Mouse (Mus musculus) lung, adult 2 months (tissue): ENCODE data around the gene Med1.

Experiments used
- CTCF ChIP-seq: fragments of 200-500 bp; IDR thresholded peaks from 2 replicates; pipeline ENCODE4 v1.5.1; 2011; ENCODE audit warnings: mild to moderate bottlenecking, low read length, control low read depth; ENCODE audit not compliant: insufficient read depth
- POLR2A ChIP-seq: fragments of 200-500 bp; IDR thresholded peaks from 2 replicates; pipeline ENCODE4 v1.6.1; 2011; ENCODE audit warnings: low read depth, mild to moderate bottlenecking, control low read depth, low read length, borderline replicate concordance; ENCODE audit errors: extremely low read depth

DNA sequence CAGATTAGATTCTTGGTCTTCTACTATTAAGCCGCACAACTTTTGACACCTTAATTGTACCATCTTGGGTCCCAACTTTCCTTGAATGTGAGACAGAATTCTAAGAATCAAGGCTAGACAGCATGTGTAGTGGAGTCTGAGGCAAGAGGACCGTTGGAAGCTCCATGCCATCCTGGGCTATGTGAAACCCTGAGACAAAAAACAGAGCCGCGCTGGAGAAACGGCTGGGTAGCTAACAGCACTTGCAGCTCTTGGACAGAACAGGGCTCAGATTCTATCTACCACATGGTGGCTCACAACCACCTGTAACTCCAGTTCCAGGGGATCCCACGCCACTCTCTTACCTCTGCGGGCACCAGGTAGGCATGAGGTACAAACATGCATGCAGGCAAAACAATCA lies 47.2 kb downstream of the Med1 start:
- TF ChIP-seq POLR2A (no peak), CTCF (no peak)
